Mouse (Mus musculus): ENCODE measurements at regions not wholly inside any gene's neighbourhood (a gene's known extent, or its start where the extent isn't known, plus 50 kb on each side); places are given as distances from the start of the nearest gene placed in this dataset.

DNA sequence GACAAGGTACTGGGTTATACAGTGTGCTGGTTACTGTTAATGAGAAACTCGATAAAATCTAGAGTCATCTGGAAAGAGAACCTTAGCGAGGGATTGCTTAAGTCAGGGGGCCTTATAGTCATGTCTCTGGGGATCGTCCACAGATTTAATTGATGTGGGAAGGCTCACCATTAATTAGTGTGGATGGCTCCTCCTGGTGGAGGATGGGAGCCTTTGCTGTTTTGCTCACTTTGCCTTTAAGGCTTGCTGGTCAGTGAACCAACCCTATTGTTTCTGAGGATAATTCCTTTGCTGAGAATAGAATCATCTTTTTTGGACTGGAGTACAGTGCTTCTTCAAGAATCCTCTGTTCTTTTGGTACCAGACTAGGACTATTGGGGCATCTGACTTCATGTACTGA, 139.3 kb downstream of the Sec23ip start:
- H3K4me3 ChIP-seq (ENCODE audit: control insufficient read depth in 1 of 2, insufficient read depth in 1 of 2, low read depth in 2 of 2, low read length in 2 of 2), result no peak overlapping the region
- no peak overlapping the region for H3K27ac ChIP-seq (ENCODE audit: control insufficient read depth, low read depth, low read length)
- H3K9ac ChIP-seq (ENCODE audit: control insufficient read depth, low read depth, low read length, poor library complexity, severe bottlenecking), result no peak overlapping the region
- H3K9me3 ChIP-seq (replicated peaks; ENCODE audit: insufficient read depth, low read length), result no peaks in the 10 kb centered on the region
- H3K4me1 ChIP-seq (ENCODE audit: control insufficient read depth in 1 of 2, insufficient read depth in 2 of 2, low read length in 2 of 2), result no peaks in the 10 kb centered on the region
- no peaks in the 10 kb centered on the region for H3K36me3 ChIP-seq (ENCODE audit: control insufficient read depth in 1 of 2, insufficient read depth in 2 of 2, low read length in 2 of 2)
- peak; percentile 21; the same call in 1 of the 2 replicates for TF ChIP-seq SMC3 (IDR thresholded peaks at IDR 0.05; ENCODE audit: low read depth, low read length)
- no peak for TF ChIP-seq MYC (IDR thresholded peaks at IDR 0.05; ENCODE audit: low read depth, low read length)
- no peak for TF ChIP-seq POLR2AphosphoS2 (IDR thresholded peaks at IDR 0.05; ENCODE audit: low read length)
- no peak for TF ChIP-seq MAFK (IDR thresholded peaks at IDR 0.05; ENCODE audit: borderline replicate concordance, low read depth, low read length)
- no peak for TF ChIP-seq ZNF384 (IDR thresholded peaks at IDR 0.05; ENCODE audit: low read depth, low read length)
- TF ChIP-seq TBP (IDR thresholded peaks at IDR 0.05; ENCODE audit: low read depth, low read length), result no peak
- no peak for TF ChIP-seq USF1 (IDR thresholded peaks at IDR 0.05; ENCODE audit: low read depth, low read length)
- TF ChIP-seq MAZ (IDR thresholded peaks at IDR 0.05; ENCODE audit: low read depth, low read length), result no peak
- no peak for TF ChIP-seq NELFE (IDR thresholded peaks at IDR 0.05; ENCODE audit: low read depth, low read length)
- no peak for TF ChIP-seq E2F4 (IDR thresholded peaks at IDR 0.05; ENCODE audit: borderline replicate concordance, low read depth, low read length)
- TF ChIP-seq ZMIZ1 (IDR thresholded peaks at IDR 0.05; ENCODE audit: low read depth, low read length), result no peak
- no peak for TF ChIP-seq KAT2A (conservative IDR thresholded peaks at IDR 0.05; ENCODE audit: low read depth, low read length)
- no peak for TF ChIP-seq MEF2A (IDR thresholded peaks at IDR 0.05; ENCODE audit: extremely low read depth, insufficient replicate concordance, low read depth, low read length, poor library complexity, severe bottlenecking)
- TF ChIP-seq CTCF (IDR thresholded peaks at IDR 0.05 in 2 of 3, conservative IDR thresholded peaks at IDR 0.05 in 1 of 3; ENCODE audit: control insufficient read depth in 1 of 3, insufficient read depth in 1 of 3, low read depth in 2 of 3, low read length in 3 of 3, poor library complexity in 1 of 3, severe bottlenecking in 1 of 3), result peak in 1 of 3 experiments; percentile 16; a peak in 1 of 6 replicates
- no peak for TF ChIP-seq BHLHE40 (IDR thresholded peaks at IDR 0.05; ENCODE audit: borderline replicate concordance, low read depth, low read length)
- TF ChIP-seq CHD2 (IDR thresholded peaks at IDR 0.05; ENCODE audit: low read length), result no peak
- DNase-seq (ENCODE audit: low read depth, low spot score), result no peak
- H3K79me2 ChIP-seq (ENCODE audit: control insufficient read depth, insufficient read depth, low read length, poor library complexity), result no peaks in the 10 kb centered on the region
- H3K27me3 ChIP-seq (ENCODE audit: control insufficient read depth in 1 of 2, insufficient read depth in 2 of 2, low read length in 2 of 2), result no peaks in the 10 kb centered on the region; a peak in 1 of 4 replicates

DNA sequence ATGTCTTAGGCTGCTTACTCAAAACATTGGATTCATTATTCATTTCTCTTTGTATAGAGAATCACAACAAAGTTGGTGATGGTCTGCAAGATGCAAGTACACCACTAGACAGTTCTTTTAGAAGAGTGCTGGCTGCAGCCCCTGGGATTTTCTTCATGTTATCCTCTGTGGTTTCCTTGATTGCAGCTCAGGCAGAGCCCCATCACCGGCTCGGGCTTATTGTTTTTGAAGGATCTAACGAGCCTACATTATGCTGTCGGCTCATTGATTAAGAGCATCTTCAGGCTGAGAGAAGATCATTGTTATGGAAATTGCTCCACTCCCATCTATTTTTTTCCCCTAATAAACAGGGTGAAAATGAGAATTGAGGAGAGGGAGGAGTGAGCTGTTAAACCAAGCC, 140.8 kb downstream of the Sec23ip start:
- no peak for TF ChIP-seq UBTF (IDR thresholded peaks at IDR 0.05; ENCODE audit: borderline replicate concordance, insufficient read depth, low read depth, low read length)
- TF ChIP-seq MAFK (IDR thresholded peaks at IDR 0.05; ENCODE audit: borderline replicate concordance, low read depth, low read length), result no peak
- no peak for TF ChIP-seq ZNF384 (IDR thresholded peaks at IDR 0.05; ENCODE audit: low read depth, low read length)
- TF ChIP-seq MYC (IDR thresholded peaks at IDR 0.05; ENCODE audit: low read depth, low read length), result no peak
- TF ChIP-seq POLR2AphosphoS2 (IDR thresholded peaks at IDR 0.05; ENCODE audit: low read length), result no peak
- no peak for TF ChIP-seq TBP (IDR thresholded peaks at IDR 0.05; ENCODE audit: low read depth, low read length)
- TF ChIP-seq KAT2A (conservative IDR thresholded peaks at IDR 0.05; ENCODE audit: low read depth, low read length), result no peak
- TF ChIP-seq MYB (IDR thresholded peaks at IDR 0.05; ENCODE audit: low read depth, low read length), result no peak
- no peak for TF ChIP-seq SMC3 (IDR thresholded peaks at IDR 0.05; ENCODE audit: low read depth, low read length)
- no peak for TF ChIP-seq CTCF (IDR thresholded peaks at IDR 0.05 in 2 of 3, conservative IDR thresholded peaks at IDR 0.05 in 1 of 3; ENCODE audit: control insufficient read depth in 1 of 3, insufficient read depth in 1 of 3, low read depth in 2 of 3, low read length in 3 of 3, poor library complexity in 1 of 3, severe bottlenecking in 1 of 3)
- no peak for TF ChIP-seq EP300 (IDR thresholded peaks at IDR 0.05; ENCODE audit: low read depth in 1 of 2, low read length in 2 of 2)
- no peak for TF ChIP-seq CHD2 (IDR thresholded peaks at IDR 0.05; ENCODE audit: low read length)
- TF ChIP-seq MAX (IDR thresholded peaks at IDR 0.05; ENCODE audit: low read length), result no peak
- no peak for TF ChIP-seq TAL1 (IDR thresholded peaks at IDR 0.05; ENCODE audit: low read length)
- no peak for TF ChIP-seq JUND (IDR thresholded peaks at IDR 0.05; ENCODE audit: low read depth, low read length)
- no peak for TF ChIP-seq POLR2A (IDR thresholded peaks at IDR 0.05; ENCODE audit: control insufficient read depth in 1 of 2, insufficient read depth in 1 of 2, low read depth in 1 of 2, low read length in 2 of 2, poor library complexity in 1 of 2)
- no peak for TF ChIP-seq HCFC1 (IDR thresholded peaks at IDR 0.05; ENCODE audit: low read depth, low read length)
- TF ChIP-seq USF1 (IDR thresholded peaks at IDR 0.05; ENCODE audit: low read depth, low read length), result no peak
- no peak for TF ChIP-seq NRF1 (IDR thresholded peaks at IDR 0.05; ENCODE audit: insufficient read depth, low read depth, low read length, poor library complexity, severe bottlenecking)
- TF ChIP-seq BHLHE40 (IDR thresholded peaks at IDR 0.05; ENCODE audit: borderline replicate concordance, low read depth, low read length), result no peak
- DNase-seq (ENCODE audit: low read depth, low spot score), result no peak

More for the DNA sequence above, 140.8 kb downstream of the Sec23ip start:
- H3K9me3 ChIP-seq (replicated peaks; ENCODE audit: insufficient read depth, low read length), result no peaks in the 10 kb centered on the region
- H3K27me3 ChIP-seq (ENCODE audit: control insufficient read depth in 1 of 2, insufficient read depth in 2 of 2, low read length in 2 of 2), result no peaks in the 10 kb centered on the region
- no peaks in the 10 kb centered on the region for H3K36me3 ChIP-seq (ENCODE audit: control insufficient read depth in 1 of 2, insufficient read depth in 2 of 2, low read length in 2 of 2)
- no peaks in the 10 kb centered on the region for H3K4me1 ChIP-seq (ENCODE audit: control insufficient read depth in 1 of 2, insufficient read depth in 2 of 2, low read length in 2 of 2)
- H3K79me2 ChIP-seq (ENCODE audit: control insufficient read depth, insufficient read depth, low read length, poor library complexity), result no peaks in the 10 kb centered on the region
- no peak overlapping the region for H3K9ac ChIP-seq (ENCODE audit: control insufficient read depth, low read depth, low read length, poor library complexity, severe bottlenecking)
- no peak overlapping the region for H3K4me3 ChIP-seq (ENCODE audit: control insufficient read depth in 1 of 2, insufficient read depth in 1 of 2, low read depth in 2 of 2, low read length in 2 of 2)
- no peak overlapping the region for H3K27ac ChIP-seq (ENCODE audit: control insufficient read depth, low read depth, low read length)

Data from MEL (cell line).